Mouse (Mus musculus): ENCODE measurements around the gene Tmem143.
"Not testable (repeated sequence)": the region's sequence is repeated elsewhere in the genome, so short reads cannot be mapped to it uniquely, and the experiment has no call there.

The Tmem143 gene

DNA sequence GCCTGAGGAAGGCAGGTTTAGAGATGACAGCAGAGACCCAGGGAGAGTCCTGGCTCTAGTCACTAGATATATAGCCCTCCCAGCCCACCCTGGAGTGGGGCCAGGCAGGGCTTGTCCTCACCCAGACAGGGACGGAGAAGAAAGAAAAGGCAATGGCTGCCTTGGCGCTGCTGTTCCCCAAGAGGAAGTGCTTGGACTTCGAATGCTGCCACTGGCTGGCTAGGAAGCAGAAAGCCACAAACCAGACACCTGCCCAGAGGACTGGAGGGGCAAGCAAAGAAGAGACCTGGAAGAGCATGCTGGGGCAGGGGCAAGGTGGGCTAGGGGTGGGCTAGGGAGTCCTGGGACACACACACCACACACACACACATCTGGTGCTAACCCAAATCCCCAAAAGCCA is 9.5 kb upstream of the Tmem143 start:
- no peak for DNase-seq (ENCODE audit: low spot score in 2 of 2)

DNA sequence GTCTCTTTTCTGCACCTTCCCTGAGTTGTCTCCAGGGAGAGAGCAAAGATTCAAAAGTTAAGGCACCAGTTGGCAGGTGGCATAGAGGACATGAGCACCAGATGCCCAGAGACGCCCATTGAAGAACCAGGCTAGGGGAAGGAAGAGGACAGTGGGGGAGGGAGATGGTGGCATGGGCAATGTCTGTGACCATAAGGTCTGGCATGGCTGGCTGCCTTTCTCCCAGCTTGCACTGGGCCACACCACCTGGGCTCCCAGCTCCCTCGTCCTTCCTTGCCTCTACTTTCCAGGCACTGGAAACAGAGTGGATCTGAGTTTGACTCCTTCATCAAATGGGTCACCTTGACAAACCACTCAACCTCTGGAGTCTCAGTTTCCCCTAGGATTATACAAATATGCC is 4.1 kb upstream of the Tmem143 start:
- DNase-seq (ENCODE audit: low spot score in 2 of 2), result no peak

GRCm38 (mm10) chr7:45895931-45896516 is 717 bp upstream of the Tmem143 start:
- DNase-seq (ENCODE audit: low spot score in 2 of 2), result no peak

GRCm38 (mm10) chr7:45897258-45897757 is 567 bp downstream of the Tmem143 start:
- DNase-seq (ENCODE audit: low spot score in 2 of 2), result peak; percentile 60 to 83

GRCm38 (mm10) chr7:45898125-45898524 is 1.4 kb downstream of the Tmem143 start:
- not testable (repeated sequence) for DNase-seq (ENCODE audit: low spot score in 2 of 2)

- peak in 1 of 2 experiments; percentile 61 for DNase-seq (ENCODE audit: low spot score in 2 of 2)
Measured at GRCm38 (mm10) chr7:45901562-45901961, 4.8 kb downstream of the Tmem143 start.

GRCm38 (mm10) chr7:45902481-45903002 is 5.8 kb downstream of the Tmem143 start:
- DNase-seq (ENCODE audit: low spot score in 2 of 2), result no peak

GRCm38 (mm10) chr7:45906622-45907021 is 9.9 kb downstream of the Tmem143 start:
- no peak for DNase-seq (ENCODE audit: low spot score in 2 of 2)

DNA sequence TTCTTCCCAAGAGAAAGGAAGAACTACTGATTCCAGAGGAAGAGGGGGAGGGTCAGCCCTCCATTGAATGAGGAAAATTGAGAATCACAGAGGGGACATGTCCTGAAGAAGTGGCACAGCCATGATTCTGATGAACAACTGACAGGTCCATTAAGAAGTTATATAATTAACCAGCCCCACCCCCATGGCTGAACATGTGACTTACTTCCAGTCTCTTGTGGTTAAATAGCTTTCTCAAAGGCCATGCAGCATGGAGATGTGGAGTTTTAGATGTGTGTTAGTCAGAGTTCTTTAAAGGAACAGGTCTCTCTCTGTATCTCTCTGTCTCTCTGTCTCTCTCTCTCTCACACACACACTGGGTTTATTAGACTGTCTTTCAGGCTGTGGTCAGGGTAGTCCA is 11.6 kb downstream of the Tmem143 start:
- no peak for DNase-seq (ENCODE audit: low spot score in 2 of 2)

- no peak for DNase-seq (ENCODE audit: low spot score in 2 of 2)
Measured at GRCm38 (mm10) chr7:45909145-45909544, 12.4 kb downstream of the Tmem143 start.

DNA sequence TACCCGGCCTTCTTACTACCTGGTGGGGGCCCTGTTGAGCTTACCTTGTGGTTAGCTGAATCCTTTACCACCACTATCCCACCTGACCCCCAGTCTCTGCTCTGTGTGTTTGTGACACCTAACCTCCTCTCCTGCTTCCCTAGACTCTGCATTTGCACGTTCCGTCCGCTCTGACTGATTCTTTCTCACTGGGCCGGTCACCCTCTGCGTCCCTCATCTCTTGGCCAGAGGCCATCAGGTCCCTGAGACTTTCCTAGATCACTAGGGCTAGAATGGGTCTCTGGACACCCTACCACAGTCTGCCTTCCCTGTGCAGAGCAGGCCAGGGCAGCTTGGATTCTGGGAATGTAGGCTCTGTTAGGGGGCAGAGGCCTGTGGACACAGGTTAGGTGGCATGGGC is 17.3 kb downstream of the Tmem143 start:
- no peak for DNase-seq (ENCODE audit: low spot score in 2 of 2)

DNA sequence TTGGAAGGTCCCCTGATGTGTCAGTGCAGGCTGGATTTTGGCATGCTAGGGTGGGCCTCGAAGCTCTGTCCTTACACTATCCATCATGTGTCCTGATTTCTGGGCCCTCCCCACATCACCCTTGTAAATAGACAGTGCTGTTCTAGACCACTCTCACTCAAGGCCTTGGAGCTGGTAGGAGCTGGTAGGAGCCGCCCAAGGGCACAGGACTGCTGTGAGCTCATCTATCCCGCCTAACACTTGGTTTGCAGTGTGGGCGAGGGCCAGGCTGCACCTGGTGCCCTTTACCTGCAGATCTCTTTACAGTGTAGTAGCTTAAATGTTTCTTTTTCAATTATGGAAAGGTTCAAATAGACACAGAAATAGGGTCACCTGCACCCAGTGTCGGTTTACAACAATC is 18.3 kb downstream of the Tmem143 start:
- no peak for DNase-seq (ENCODE audit: low spot score in 2 of 2)

DNA sequence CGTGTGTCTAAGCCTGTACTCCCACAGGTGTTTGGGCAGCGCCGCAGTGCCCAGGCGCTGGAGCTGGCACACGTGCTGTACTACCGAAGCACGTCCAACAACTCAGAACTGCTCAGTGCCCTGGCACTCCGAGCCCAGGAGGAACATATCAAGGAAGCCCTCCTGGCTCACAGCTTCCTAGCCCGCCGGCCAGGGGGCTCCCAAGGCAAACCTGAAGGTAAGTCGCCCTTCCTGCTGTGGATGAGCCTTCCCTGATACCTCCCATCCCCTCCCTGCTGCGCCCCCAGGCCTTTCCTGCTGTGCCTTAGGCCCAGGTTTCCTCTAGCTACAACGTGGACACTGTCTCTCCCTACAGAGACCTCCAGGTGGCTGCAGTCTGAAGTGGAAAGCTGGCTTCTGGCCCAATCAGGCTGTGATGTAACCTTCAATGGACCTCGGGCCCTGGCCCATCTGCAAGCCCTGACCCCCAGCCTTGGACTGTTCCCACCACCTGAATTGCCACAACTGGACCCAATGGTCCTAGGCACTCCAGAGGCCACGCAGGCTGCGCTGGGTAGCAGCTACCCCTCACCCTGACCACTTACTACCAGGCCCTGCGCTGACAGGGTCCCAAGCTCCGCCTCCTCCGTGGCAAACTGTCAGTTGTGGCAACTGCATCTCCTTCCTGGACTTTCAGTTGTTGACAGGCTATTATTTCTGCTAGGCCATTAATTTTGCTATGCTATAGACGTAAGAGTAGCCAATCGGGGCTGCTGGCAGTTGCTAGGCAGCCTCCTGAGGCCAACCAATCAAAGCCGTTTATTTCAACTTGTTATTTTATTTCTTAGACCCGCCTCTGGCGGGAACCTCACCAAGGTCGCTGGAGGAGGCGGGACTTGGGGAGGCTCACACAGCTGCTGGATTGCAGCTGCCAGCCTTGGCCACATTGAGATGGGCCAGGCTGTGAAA is 19.6 kb downstream of the Tmem143 start:
- peak; percentile 82 to 86 for DNase-seq (ENCODE audit: low spot score in 2 of 2)

- DNase-seq (ENCODE audit: low spot score in 2 of 2), result no peak
Measured at GRCm38 (mm10) chr7:45917004-45917704, 20.4 kb downstream of the Tmem143 start.

GRCm38 (mm10) chr7:45917926-45918325 is 21.2 kb downstream of the Tmem143 start:
- no peak for DNase-seq (ENCODE audit: low spot score in 2 of 2)

GRCm38 (mm10) chr7:45919083-45919671 is 22.4 kb downstream of the Tmem143 start:
- peak in 1 of 2 experiments; percentile 81 for DNase-seq (ENCODE audit: low spot score in 2 of 2)

GRCm38 (mm10) chr7:45919761-45920160 is 23.0 kb downstream of the Tmem143 start:
- DNase-seq (ENCODE audit: low spot score in 2 of 2), result no peak

- no peak for DNase-seq (ENCODE audit: low spot score in 2 of 2)
Measured at GRCm38 (mm10) chr7:45920583-45921241, 24.0 kb downstream of the Tmem143 start.

DNA sequence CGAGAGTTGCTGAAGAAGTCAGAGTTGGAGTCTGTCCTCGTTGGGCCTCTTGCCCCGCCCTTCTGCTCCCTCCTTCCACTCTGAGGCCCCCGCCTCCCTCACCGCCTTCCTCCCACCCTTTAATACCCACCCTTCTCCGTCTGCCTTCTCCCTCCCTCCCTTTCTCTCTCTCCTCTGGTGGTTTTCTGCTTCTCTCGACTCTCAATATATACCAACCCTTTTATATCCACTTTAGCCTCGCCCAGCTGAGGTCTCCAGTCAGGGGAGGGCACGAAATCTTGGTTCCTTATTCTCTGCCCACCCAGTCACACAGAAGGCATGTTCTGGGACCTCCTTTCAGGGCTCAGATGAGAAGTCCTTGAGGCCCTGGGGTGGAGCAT is 24.5 kb downstream of the Tmem143 start, which contains the start of gene Emp3:
Gene Emp3, minus strand, starts transcription at position 163 of the 380 bp plus-strand sequence.
- DNase-seq (ENCODE audit: low spot score in 2 of 2), result peak in 1 of 2 experiments; percentile 64

GRCm38 (mm10) chr7:45921950-45922600 is 25.3 kb downstream of the Tmem143 start:
- no peak for DNase-seq (ENCODE audit: low spot score in 2 of 2)

Measured in spleen, postnatal 4 days (tissue).